Mouse (Mus musculus) lung, postnatal 0 days (tissue): Measurements from ENCODE around the gene Diras2. TPM values are rescaled to one million over a fixed set of nuclear protein-coding genes. Genes with fewer than 3 reads are reported as not detected.
"Not testable (repeated sequence)": the region's sequence is repeated elsewhere in the genome, so short reads cannot be mapped to it uniquely, and the experiment has no call there.

Experiments
- ATAC-seq: fragments of 200-750 bp; cut with Nextera tagmentation; 2 replicates; pipeline ENCODE4 v1.8.0; 2017; ENCODE audit warnings: moderate library complexity
- DNase-seq: peaks from one replicate; pipeline ENCODE4 v3.0.0-alpha.2; 2016; ENCODE audit warnings: low spot score
- H3K27ac ChIP-seq: fragments of 300-500 bp; sonication (generic); 2 replicates; pipeline ENCODE4 v1.5.1; 2014; ENCODE audit warnings: antibody characterized with exemption, mild to moderate bottlenecking, low read length, mixed read lengths
- H3K27me3 ChIP-seq: fragments of 300-500 bp; sonication (generic); replicated peaks from 2 replicates; pipeline ENCODE4 v1.6.1; 2014; ENCODE audit warnings: low read length, mixed read lengths; ENCODE audit not compliant: insufficient read depth
- H3K36me3 ChIP-seq: fragments of 300-500 bp; sonication (generic); 2 replicates; pipeline ENCODE4 v1.6.1; 2014; ENCODE audit warnings: low read length, mixed read lengths; ENCODE audit not compliant: insufficient read depth
- H3K4me1 ChIP-seq: fragments of 300-500 bp; sonication (generic); 2 replicates; pipeline ENCODE4 v1.6.1; 2014; ENCODE audit warnings: antibody characterized with exemption, low read depth, low read length, mixed read lengths; ENCODE audit not compliant: insufficient read depth
- H3K4me2 ChIP-seq: fragments of 300-500 bp; sonication (generic); replicated peaks from 2 replicates; pipeline ENCODE4 v1.6.1; 2014; ENCODE audit warnings: low read depth, mild to moderate bottlenecking, low read length, moderate library complexity, mixed read lengths
- H3K4me3 ChIP-seq: fragments of 300-500 bp; sonication (generic); 2 replicates; pipeline ENCODE4 v1.5.1; 2014; ENCODE audit warnings: low read depth, low read length
- H3K9ac ChIP-seq: fragments of 300-500 bp; sonication (generic); replicated peaks from 2 replicates; pipeline ENCODE4 v1.6.1; 2014; ENCODE audit warnings: low read depth, mild to moderate bottlenecking
- H3K9me3 ChIP-seq: fragments of 300-500 bp; sonication (generic); 2 replicates; pipeline ENCODE4 v1.6.1; 2016; ENCODE audit warnings: low read length, mixed read lengths
- CTCF ChIP-seq: IDR thresholded peaks from 2 replicates; pipeline ENCODE4 v1.5.1; 2016; ENCODE audit warnings: antibody characterized with exemption, mild to moderate bottlenecking
- EP300 ChIP-seq: IDR thresholded peaks from 2 replicates; pipeline ENCODE4 v1.6.1; 2016; ENCODE audit warnings: antibody characterized with exemption, mild to moderate bottlenecking, control low read depth
- WGBS: fragments of 180-500 bp; shearing (Covaris S2); extraction: QIAGEN DNeasy Blood & Tissue Kit; methylation state at CpG from one replicate; pipeline ENCODE4 v1.1.7; 2014; 5-methylcytosine and 5-hydroxymethylcytosine counted together
- polyA plus RNA-seq: library from polyadenylated mRNA; unstranded; fragments of >200 nt; fragmentation: Nextera tagmentation; extraction: Ambion mirVana; gene quantifications from 2 replicates; pipeline ENCODE4 v1.2.1, GENCODE M21; 2015

Diras2 gene
- polyA plus RNA-seq, 1 experiment from 2014 or later: 0.31 TPM

- ATAC-seq: no peak
These were observed 15.0 kb downstream of the Diras2 start for GRCm38 (mm10) chr13:52516051-52516450.

GRCm38 (mm10) chr13:52513554-52513953 is 17.5 kb downstream of the Diras2 start:
- no peak overlapping the region for H3K9ac ChIP-seq
- ATAC-seq (no peak), DNase-seq (no peak)
- no peak overlapping the region for H3K4me2 ChIP-seq
- H3K27ac ChIP-seq: no peak overlapping the region
- no peaks in the 10 kb centered on the region for H3K27me3 ChIP-seq
- 76% methylated on average over 3 of the region's 3 CpGs for WGBS
- H3K36me3 ChIP-seq: no peaks in the 10 kb centered on the region
- H3K9me3 ChIP-seq: no peaks in the 10 kb centered on the region
- H3K4me3 ChIP-seq: no peak overlapping the region
- no peaks in the 10 kb centered on the region for H3K4me1 ChIP-seq
- no peak for TF ChIP-seq EP300
- TF ChIP-seq CTCF: no peak

More at GRCm38 (mm10) chr13:52516051-52516450, 15.0 kb downstream of the Diras2 start:
- WGBS: 60% methylated on average over 3 of the region's 3 CpGs
- Histone ChIP-seq H3K9me3 (no peaks in the 10 kb centered on the region), H3K27me3 (no peaks in the 10 kb centered on the region), H3K4me3 (no peak overlapping the region), H3K4me2 (no peak overlapping the region), H3K9ac (no peak overlapping the region), H3K27ac (no peak overlapping the region), H3K36me3 (no peaks in the 10 kb centered on the region), H3K4me1 (no peaks in the 10 kb centered on the region)
- no peak for TF ChIP-seq CTCF
- TF ChIP-seq EP300: no peak
- no peak for DNase-seq

- Histone ChIP-seq H3K4me1 (no peaks in the 10 kb centered on the region), H3K9me3 (no peaks in the 10 kb centered on the region), H3K27me3 (no peaks in the 10 kb centered on the region), H3K4me2 (no peak overlapping the region), H3K4me3 (no peak overlapping the region), H3K36me3 (no peaks in the 10 kb centered on the region), H3K27ac (no peak overlapping the region), H3K9ac (no peak overlapping the region)
- 66% methylated on average over 5 of the region's 5 CpGs for WGBS
- no peak for TF ChIP-seq CTCF
- no peak for TF ChIP-seq EP300
- DNase-seq: no peak
- no peak for ATAC-seq
These were observed 18.7 kb downstream of the Diras2 start for GRCm38 (mm10) chr13:52512356-52512755.

- WGBS: 45% methylated on average over 4 of the region's 4 CpGs
- Histone ChIP-seq H3K4me3 (no peak overlapping the region), H3K9ac (no peak overlapping the region), H3K4me1 (no peaks in the 10 kb centered on the region), H3K27me3 (no peaks in the 10 kb centered on the region), H3K9me3 (no peaks in the 10 kb centered on the region), H3K27ac (no peak overlapping the region), H3K4me2 (no peak overlapping the region), H3K36me3 (no peaks in the 10 kb centered on the region)
- ATAC-seq: no peak
- no peak for TF ChIP-seq CTCF
- TF ChIP-seq EP300: no peak
- peak; percentile 13 for DNase-seq
These were observed 20.8 kb downstream of the Diras2 start for GRCm38 (mm10) chr13:52510172-52510880.

GRCm38 (mm10) chr13:52507460-52508293 is 23.4 kb downstream of the Diras2 start:
- Histone ChIP-seq H3K4me2 (no peak overlapping the region), H3K9ac (no peak overlapping the region), H3K9me3 (no peaks in the 10 kb centered on the region), H3K4me3 (no peak overlapping the region), H3K36me3 (no peaks in the 10 kb centered on the region), H3K27ac (no peak overlapping the region), H3K4me1 (no peaks in the 10 kb centered on the region), H3K27me3 (no peaks in the 10 kb centered on the region)
- no peak for DNase-seq
- TF ChIP-seq EP300 (no peak), CTCF (no peak)
- ATAC-seq: no peak
- 85% methylated on average over 33 of the region's 35 CpGs for WGBS

GRCm38 (mm10) chr13:52506822-52507221 is 24.3 kb downstream of the Diras2 start:
- not testable (repeated sequence) for H3K4me1 ChIP-seq, H3K27ac ChIP-seq, DNase-seq, ATAC-seq, H3K9ac ChIP-seq, H3K9me3 ChIP-seq, H3K4me3 ChIP-seq, H3K4me2 ChIP-seq, H3K27me3 ChIP-seq, H3K36me3 ChIP-seq
- WGBS: 58% methylated on average over 3 of the region's 3 CpGs

- not testable (repeated sequence) for H3K27me3 ChIP-seq, H3K4me2 ChIP-seq, ATAC-seq, H3K27ac ChIP-seq, H3K4me3 ChIP-seq, DNase-seq, H3K4me1 ChIP-seq, H3K36me3 ChIP-seq, H3K9ac ChIP-seq, H3K9me3 ChIP-seq
- 74% methylated on average over 5 of the region's 5 CpGs for WGBS
These were observed 25.3 kb downstream of the Diras2 start for GRCm38 (mm10) chr13:52505683-52506285.
